Mouse (Mus musculus): ENCODE measurements around the gene Gm42688.

- no peak for TF ChIP-seq CTCF (IDR thresholded peaks at IDR 0.05; ENCODE audit: low read depth, low read length)
- TF ChIP-seq GATA1 (IDR thresholded peaks at IDR 0.05; ENCODE audit: borderline replicate concordance, low read length) = no peak
- no peak for TF ChIP-seq POLR2AphosphoS5 (IDR thresholded peaks at IDR 0.05; ENCODE audit: insufficient replicate concordance, low read depth, low read length)
- no peak for TF ChIP-seq TAL1 (conservative IDR thresholded peaks at IDR 0.05; ENCODE audit: low read depth, low read length)
- TF ChIP-seq GATA2 (IDR thresholded peaks at IDR 0.05; ENCODE audit: borderline replicate concordance, low read depth, low read length) = no peak
Observed at GRCm38 (mm10) chr6:83142211-83142731, 40.9 kb downstream of the Gm42688 start.

All from G1E (cell line).